Mouse (Mus musculus) heart, embryonic 13.5 days (tissue): ENCODE data around the gene Patl2. TPM values are rescaled to one million over a fixed set of nuclear protein-coding genes. Genes with fewer than 3 reads are reported as not detected.
"Not testable (repeated sequence)": the region's sequence is repeated elsewhere in the genome, so short reads cannot be mapped to it uniquely, and the experiment has no call there.

Experiments used
- ATAC-seq: fragments of 200-750 bp; cut with Nextera tagmentation; 2 replicates; pipeline ENCODE4 v1.8.0; 2017; ENCODE audit warnings: moderate TSS enrichment; ENCODE audit not compliant: insufficient number of reproducible peaks, low FRiP score, low TSS enrichment; ENCODE audit errors: extremely low read depth
- H3K27ac ChIP-seq: fragments of 300-500 bp; sonication (generic); replicated peaks from 2 replicates; pipeline ENCODE4 v1.5.1; 2015; ENCODE audit warnings: moderate library complexity, mild to moderate bottlenecking, inconsistent platforms
- H3K27me3 ChIP-seq: fragments of 300-500 bp; sonication (generic); replicated peaks from 2 replicates; pipeline ENCODE4 v1.6.1; 2015; ENCODE audit warnings: mild to moderate bottlenecking, inconsistent platforms
- H3K36me3 ChIP-seq: fragments of 300-500 bp; sonication (generic); 2 replicates; pipeline ENCODE4 v1.6.1; 2015; ENCODE audit warnings: mild to moderate bottlenecking, inconsistent platforms
- H3K4me1 ChIP-seq: fragments of 300-500 bp; sonication (generic); 2 replicates; pipeline ENCODE4 v1.6.1; 2015; ENCODE audit warnings: inconsistent platforms
- H3K4me2 ChIP-seq: fragments of 300-500 bp; sonication (generic); 2 replicates; pipeline ENCODE4 v1.6.1; 2015; ENCODE audit warnings: inconsistent platforms, mild to moderate bottlenecking, moderate library complexity
- H3K4me3 ChIP-seq: fragments of 300-500 bp; sonication (generic); 2 replicates; pipeline ENCODE4 v1.5.1; 2015; ENCODE audit warnings: moderate library complexity, mild to moderate bottlenecking, inconsistent platforms
- H3K9ac ChIP-seq: fragments of 300-500 bp; sonication (generic); 2 replicates; pipeline ENCODE4 v1.6.1; 2015; ENCODE audit warnings: inconsistent platforms, mild to moderate bottlenecking, moderate library complexity
- H3K9me3 ChIP-seq: fragments of 300-500 bp; sonication (generic); 2 replicates; pipeline ENCODE4 v1.6.1; 2016; ENCODE audit warnings: inconsistent platforms
- WGBS: fragments of 180-500 bp; shearing (Covaris S2); methylation state at CpG from one replicate; pipeline ENCODE4 v1.1.7; 2015; ENCODE audit warnings: mixed read lengths; 5-methylcytosine and 5-hydroxymethylcytosine counted together
- polyA plus RNA-seq: library from polyadenylated mRNA; unstranded; fragments of >200 nt; fragmentation: Nextera tagmentation; extraction: Ambion mirVana; gene quantifications from 2 replicates; pipeline ENCODE4 v1.2.1, GENCODE M21; 2015

The Patl2 gene
- polyA plus RNA-seq, 1 experiment from 2014 or later: not detected

GRCm38 (mm10) chr2:122109714-122110113 lies 76.3 kb downstream of the Patl2 start:
- Histone ChIP-seq H3K4me1 (peaks cover 14% of the 10 kb centered on the region), H3K27ac (peak overlapping the region; percentile 24; the same call in 1 of the 2 replicates), H3K4me2 (no peak overlapping the region)

GRCm38 (mm10) chr2:122108101-122108500 lies 77.9 kb downstream of the Patl2 start:
- H3K27ac ChIP-seq: no peak overlapping the region
- H3K9me3 ChIP-seq: no peaks in the 10 kb centered on the region
- no peak overlapping the region for H3K9ac ChIP-seq
- H3K4me1 ChIP-seq: peaks cover 14% of the 10 kb centered on the region
- peaks cover 61% of the 10 kb centered on the region for H3K36me3 ChIP-seq
- WGBS: 75% methylated on average over 14 of the region's 14 CpGs
- no peaks in the 10 kb centered on the region for H3K27me3 ChIP-seq
- H3K4me2 ChIP-seq: no peak overlapping the region
- no peak for ATAC-seq
- H3K4me3 ChIP-seq: no peak overlapping the region

More at GRCm38 (mm10) chr2:122109714-122110113, 76.3 kb downstream of the Patl2 start:
- Histone ChIP-seq H3K9ac (no peak overlapping the region), H3K4me3 (no peak overlapping the region), H3K9me3 (no peaks in the 10 kb centered on the region), H3K36me3 (peaks cover 61% of the 10 kb centered on the region), H3K27me3 (no peaks in the 10 kb centered on the region)
- 38% methylated on average over 4 of the region's 4 CpGs for WGBS
- ATAC-seq: no peak

GRCm38 (mm10) chr2:122102070-122102469 lies 83.9 kb downstream of the Patl2 start:
- no peak overlapping the region for H3K27ac ChIP-seq
- no peak overlapping the region for H3K9ac ChIP-seq
- H3K36me3 ChIP-seq: peaks cover 84% of the 10 kb centered on the region
- ATAC-seq: no peak
- no peak overlapping the region for H3K4me2 ChIP-seq
- H3K27me3 ChIP-seq: no peaks in the 10 kb centered on the region
- H3K4me3 ChIP-seq: no peak overlapping the region
- H3K4me1 ChIP-seq: no peaks in the 10 kb centered on the region
- H3K9me3 ChIP-seq: no peaks in the 10 kb centered on the region

GRCm38 (mm10) chr2:122097686-122098085 lies 88.3 kb downstream of the Patl2 start:
- H3K36me3 ChIP-seq: peaks cover 96% of the 10 kb centered on the region
- 82% methylated on average over 5 of the region's 5 CpGs for WGBS
- H3K4me3 ChIP-seq, H3K4me1 ChIP-seq, H3K9ac ChIP-seq, H3K4me2 ChIP-seq, H3K27me3 ChIP-seq, ATAC-seq, H3K27ac ChIP-seq, H3K9me3 ChIP-seq: not testable (repeated sequence)

- H3K9ac ChIP-seq: no peak overlapping the region
- no peak overlapping the region for H3K27ac ChIP-seq
- H3K27me3 ChIP-seq: no peaks in the 10 kb centered on the region
- H3K4me1 ChIP-seq: no peaks in the 10 kb centered on the region
- WGBS: 91% methylated on average over 4 of the region's 4 CpGs
- H3K9me3 ChIP-seq: no peaks in the 10 kb centered on the region
- H3K36me3 ChIP-seq: peaks cover 96% of the 10 kb centered on the region
- no peak overlapping the region for H3K4me2 ChIP-seq
- no peak for ATAC-seq
- H3K4me3 ChIP-seq: no peak overlapping the region
Measured at GRCm38 (mm10) chr2:122093844-122094243, 92.1 kb downstream of the Patl2 start.

GRCm38 (mm10) chr2:122086446-122086845 lies 99.5 kb downstream of the Patl2 start:
- no peaks in the 10 kb centered on the region for H3K27me3 ChIP-seq
- peaks cover 91% of the 10 kb centered on the region for H3K36me3 ChIP-seq
- no peak overlapping the region for H3K4me3 ChIP-seq
- no peak for ATAC-seq
- peaks cover 7% of the 10 kb centered on the region for H3K4me1 ChIP-seq
- no peak overlapping the region for H3K27ac ChIP-seq
- 74% methylated on average over 4 of the region's 4 CpGs for WGBS
- H3K4me2 ChIP-seq: no peak overlapping the region
- no peaks in the 10 kb centered on the region for H3K9me3 ChIP-seq
- H3K9ac ChIP-seq: no peak overlapping the region

GRCm38 (mm10) chr2:122081728-122082456 lies 104.1 kb downstream of the Patl2 start:
- Histone ChIP-seq H3K27me3 (no peaks in the 10 kb centered on the region), H3K4me3 (no peak overlapping the region), H3K9ac (no peak overlapping the region), H3K4me1 (peaks cover 7% of the 10 kb centered on the region), H3K4me2 (no peak overlapping the region), H3K9me3 (no peaks in the 10 kb centered on the region), H3K36me3 (peaks cover 81% of the 10 kb centered on the region), H3K27ac (no peak overlapping the region)
- no peak for ATAC-seq
- 42% methylated on average over 7 of the region's 7 CpGs for WGBS

Other genes with a start within 250 kb of the Patl2 start
- gene Ctdspl2, start 230.2 kb downstream of the Patl2 start, polyA plus RNA-seq: 32.7 and 33.7 TPM in 2 replicates
- 0.08 and 0.09 TPM in 2 replicates for gene Mageb3, start 230.1 kb downstream of the Patl2 start, polyA plus RNA-seq
- gene Eif3j1, start 157.6 kb downstream of the Patl2 start, polyA plus RNA-seq: 10.2 and 11.4 TPM in 2 replicates
- 4.7 and 4.9 TPM in 2 replicates for gene Spg11, start 67.8 kb downstream of the Patl2 start, polyA plus RNA-seq
- gene B2m, start 38.5 kb downstream of the Patl2 start, polyA plus RNA-seq: 268 and 284 TPM in 2 replicates
- gene Trim69, start 25.5 kb downstream of the Patl2 start, polyA plus RNA-seq: 0.14 TPM in 1 of 2 replicates, not detected in the other
- gene Terb2, start 83 bp upstream of the Patl2 start, polyA plus RNA-seq: not detected in 2 replicates
- 51.3 and 58.6 TPM in 2 replicates for gene Sord, start 48.6 kb upstream of the Patl2 start, polyA plus RNA-seq
- 0.06 and 0.17 TPM in 2 replicates for gene Duox2, start 112.3 kb upstream of the Patl2 start, polyA plus RNA-seq
- gene Duoxa2, start 112.7 kb upstream of the Patl2 start, polyA plus RNA-seq: not detected in 2 replicates
- gene Duoxa1, start 127.5 kb upstream of the Patl2 start, polyA plus RNA-seq: 0.09 TPM in 1 of 2 replicates, not detected in the other
- gene Duox1, start 129.5 kb upstream of the Patl2 start, polyA plus RNA-seq: 0.03 TPM in 1 of 2 replicates, not detected in the other
- 1.8 and 2.3 TPM in 2 replicates for gene Shf, start 183.0 kb upstream of the Patl2 start, polyA plus RNA-seq
- gene Slc28a2, start 240.3 kb upstream of the Patl2 start, polyA plus RNA-seq: 0.17 and 0.48 TPM in 2 replicates